Mouse (Mus musculus): Measurements from ENCODE around the gene Rundc1. TPM values are rescaled to one million over a fixed set of nuclear protein-coding genes. Genes with fewer than 3 reads are reported as not detected.

Rundc1 gene
- polyA plus RNA-seq, 2 experiments, result 2.9 to 3.9 TPM

GRCm38 (mm10) chr11:101477552-101478211 is 52.8 kb downstream of the Rundc1 start:
- 63% methylated on average over 10 of the region's 10 CpGs for WGBS (ENCODE audit: insufficient replicate concordance)
- Histone ChIP-seq H3K27ac (no peak overlapping the region), H3K4me3 (ENCODE audit: insufficient read depth in 1 of 2, low read depth in 2 of 2, low read length in 2 of 2) (no peak overlapping the region), H3K4me1 (replicated peaks; ENCODE audit: control insufficient read depth in 2 of 2, insufficient read depth in 2 of 2, low read length in 1 of 2) (peaks cover 4 to 14% of the 10 kb centered on the region in 2 experiments; a peak in 3 of 4 replicates), H3K4me2 (ENCODE audit: low read depth) (no peak overlapping the region), H3K9ac (replicated peaks) (no peak overlapping the region), H3K9me3 (ENCODE audit: control insufficient read depth, low read length) (no peaks in the 10 kb centered on the region), H3K27me3 (ENCODE audit: control insufficient read depth, insufficient read depth, low read length) (no peaks in the 10 kb centered on the region), H3K36me3 (replicated peaks; ENCODE audit: control insufficient read depth, insufficient read depth, low read depth) (no peaks in the 10 kb centered on the region)
- ATAC-seq (ENCODE audit: insufficient read depth), result no peak
- TF ChIP-seq EP300 (IDR thresholded peaks at IDR 0.05; ENCODE audit: low read depth) (no peak), CTCF (IDR thresholded peaks at IDR 0.05; ENCODE audit: low read depth) (no peak)
- DNase-seq (ENCODE audit: low read depth in 3 of 3, low spot score in 3 of 3), result no peak

- no peaks in the 10 kb centered on the region for H3K9me3 ChIP-seq (ENCODE audit: control insufficient read depth, low read length)
- H3K9ac ChIP-seq (replicated peaks), result no peak overlapping the region
- H3K27me3 ChIP-seq (ENCODE audit: control insufficient read depth, insufficient read depth, low read length), result no peaks in the 10 kb centered on the region
- H3K4me3 ChIP-seq (ENCODE audit: insufficient read depth in 1 of 2, low read depth in 2 of 2, low read length in 2 of 2), result no peak overlapping the region
- H3K4me1 ChIP-seq (replicated peaks; ENCODE audit: control insufficient read depth in 2 of 2, insufficient read depth in 2 of 2, low read length in 1 of 2), result peaks cover 11 to 19% of the 10 kb centered on the region in 2 experiments
- DNase-seq (ENCODE audit: low read depth in 3 of 3, low spot score in 3 of 3), result no peak
- TF ChIP-seq EP300 (IDR thresholded peaks at IDR 0.05; ENCODE audit: low read depth) (no peak), CTCF (IDR thresholded peaks at IDR 0.05; ENCODE audit: low read depth) (no peak)
- no peak overlapping the region for H3K4me2 ChIP-seq (ENCODE audit: low read depth)
- ATAC-seq (ENCODE audit: insufficient read depth), result no peak
- no peak overlapping the region for H3K27ac ChIP-seq
- no peaks in the 10 kb centered on the region for H3K36me3 ChIP-seq (replicated peaks; ENCODE audit: control insufficient read depth, insufficient read depth, low read depth)
- WGBS (ENCODE audit: insufficient replicate concordance), result 33% methylated on average over 18 of the region's 18 CpGs
Measured at GRCm38 (mm10) chr11:101479171-101479635, 54.3 kb downstream of the Rundc1 start.

GRCm38 (mm10) chr11:101480912-101481311 is 56.0 kb downstream of the Rundc1 start:
- ATAC-seq (ENCODE audit: insufficient read depth) (no peak), DNase-seq (ENCODE audit: low read depth in 3 of 3, low spot score in 3 of 3) (no peak)
- H3K27ac ChIP-seq, result no peak overlapping the region
- no peak overlapping the region for H3K4me3 ChIP-seq (ENCODE audit: insufficient read depth in 1 of 2, low read depth in 2 of 2, low read length in 2 of 2)
- no peak overlapping the region for H3K4me2 ChIP-seq (ENCODE audit: low read depth)
- H3K36me3 ChIP-seq (replicated peaks; ENCODE audit: control insufficient read depth, insufficient read depth, low read depth), result no peaks in the 10 kb centered on the region
- 36% methylated on average over 6 of the region's 6 CpGs for WGBS (ENCODE audit: insufficient replicate concordance)
- H3K27me3 ChIP-seq (ENCODE audit: control insufficient read depth, insufficient read depth, low read length), result no peaks in the 10 kb centered on the region
- H3K4me1 ChIP-seq (replicated peaks; ENCODE audit: control insufficient read depth in 2 of 2, insufficient read depth in 2 of 2, low read length in 1 of 2), result peaks cover 28 to 35% of the 10 kb centered on the region in 2 experiments
- no peaks in the 10 kb centered on the region for H3K9me3 ChIP-seq (ENCODE audit: control insufficient read depth, low read length)
- H3K9ac ChIP-seq (replicated peaks), result no peak overlapping the region
- TF ChIP-seq CTCF (IDR thresholded peaks at IDR 0.05; ENCODE audit: low read depth), result no peak
- no peak for TF ChIP-seq EP300 (IDR thresholded peaks at IDR 0.05; ENCODE audit: low read depth)

DNA sequence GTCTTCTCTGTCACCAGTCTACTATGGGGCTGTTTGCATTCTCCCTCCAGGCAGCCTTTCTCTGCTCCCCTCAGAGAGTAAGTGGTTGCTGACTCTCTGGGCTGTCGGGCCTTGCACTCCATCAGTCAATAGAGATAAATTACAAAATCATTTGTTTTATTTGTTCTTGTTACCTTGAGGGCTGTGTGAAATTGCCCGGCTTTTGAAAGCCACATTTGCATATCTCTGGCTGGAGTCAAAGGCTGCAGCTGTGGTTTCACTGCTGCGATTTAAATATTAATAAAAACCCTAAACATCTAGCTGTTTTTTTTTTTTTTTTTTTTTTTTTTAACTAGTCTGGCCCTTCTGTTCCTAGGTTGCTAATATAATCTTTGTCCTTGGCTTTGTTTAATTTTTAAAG is 58.9 kb downstream of the Rundc1 start:
- Histone ChIP-seq H3K9ac (replicated peaks) (no peak overlapping the region), H3K36me3 (replicated peaks; ENCODE audit: control insufficient read depth, insufficient read depth, low read depth) (peaks cover 19% of the 10 kb centered on the region), H3K4me1 (replicated peaks; ENCODE audit: control insufficient read depth in 2 of 2, insufficient read depth in 2 of 2, low read length in 1 of 2) (peaks cover 34 to 45% of the 10 kb centered on the region in 2 experiments), H3K4me3 (ENCODE audit: insufficient read depth in 1 of 2, low read depth in 2 of 2, low read length in 2 of 2) (no peak overlapping the region), H3K4me2 (ENCODE audit: low read depth) (peak overlapping the region; percentile 42; the same call in 1 of the 2 replicates), H3K27me3 (ENCODE audit: control insufficient read depth, insufficient read depth, low read length) (no peaks in the 10 kb centered on the region), H3K27ac (no peak overlapping the region), H3K9me3 (ENCODE audit: control insufficient read depth, low read length) (no peaks in the 10 kb centered on the region)
- no peak for ATAC-seq (ENCODE audit: insufficient read depth)
- TF ChIP-seq CTCF (IDR thresholded peaks at IDR 0.05; ENCODE audit: low read depth) (no peak), EP300 (IDR thresholded peaks at IDR 0.05; ENCODE audit: low read depth) (no peak)
- 21% methylated on average over 3 of the region's 3 CpGs for WGBS (ENCODE audit: insufficient replicate concordance)
- DNase-seq (ENCODE audit: low read depth in 3 of 3, low spot score in 3 of 3), result no peak

GRCm38 (mm10) chr11:101484245-101484644 is 59.4 kb downstream of the Rundc1 start:
- peak overlapping the region; percentile 72 for H3K27ac ChIP-seq
- H3K4me3 ChIP-seq (ENCODE audit: insufficient read depth in 1 of 2, low read depth in 2 of 2, low read length in 2 of 2), result no peak overlapping the region
- peaks cover 23% of the 10 kb centered on the region for H3K36me3 ChIP-seq (replicated peaks; ENCODE audit: control insufficient read depth, insufficient read depth, low read depth)
- no peaks in the 10 kb centered on the region for H3K9me3 ChIP-seq (ENCODE audit: control insufficient read depth, low read length)
- peak; percentile 51; the same call in 1 of the 2 replicates for ATAC-seq (ENCODE audit: insufficient read depth)
- 11% methylated on average over 6 of the region's 6 CpGs for WGBS (ENCODE audit: insufficient replicate concordance)
- no peak for DNase-seq (ENCODE audit: low read depth in 3 of 3, low spot score in 3 of 3)
- peak overlapping the region; percentile 23 for H3K9ac ChIP-seq (replicated peaks)
- peak overlapping the region; percentile 42 for H3K4me2 ChIP-seq (ENCODE audit: low read depth)
- H3K4me1 ChIP-seq (replicated peaks; ENCODE audit: control insufficient read depth in 2 of 2, insufficient read depth in 2 of 2, low read length in 1 of 2), result peaks cover 34 to 45% of the 10 kb centered on the region in 2 experiments
- no peaks in the 10 kb centered on the region for H3K27me3 ChIP-seq (ENCODE audit: control insufficient read depth, insufficient read depth, low read length)
- TF ChIP-seq EP300 (IDR thresholded peaks at IDR 0.05; ENCODE audit: low read depth) (peak; percentile 32; the same call in 1 of the 2 replicates), CTCF (IDR thresholded peaks at IDR 0.05; ENCODE audit: low read depth) (no peak)
